Mouse (Mus musculus) lung, adult 2 months (tissue): ENCODE measurements around the gene Mrpl2.

Experiments used
- CTCF ChIP-seq: fragments of 200-500 bp; IDR thresholded peaks from 2 replicates; pipeline ENCODE4 v1.5.1; 2011; ENCODE audit warnings: mild to moderate bottlenecking, low read length, control low read depth; ENCODE audit not compliant: insufficient read depth
- POLR2A ChIP-seq: fragments of 200-500 bp; IDR thresholded peaks from 2 replicates; pipeline ENCODE4 v1.6.1; 2011; ENCODE audit warnings: low read depth, mild to moderate bottlenecking, control low read depth, low read length, borderline replicate concordance; ENCODE audit errors: extremely low read depth

- TF ChIP-seq POLR2A (no peak), CTCF (no peak)
These were observed 23.9 kb downstream of the Mrpl2 start for GRCm38 (mm10) chr17:46669911-46670310.
